ENCODE assay signal across 33 mouse cellular contexts in the genomic region with DNA sequence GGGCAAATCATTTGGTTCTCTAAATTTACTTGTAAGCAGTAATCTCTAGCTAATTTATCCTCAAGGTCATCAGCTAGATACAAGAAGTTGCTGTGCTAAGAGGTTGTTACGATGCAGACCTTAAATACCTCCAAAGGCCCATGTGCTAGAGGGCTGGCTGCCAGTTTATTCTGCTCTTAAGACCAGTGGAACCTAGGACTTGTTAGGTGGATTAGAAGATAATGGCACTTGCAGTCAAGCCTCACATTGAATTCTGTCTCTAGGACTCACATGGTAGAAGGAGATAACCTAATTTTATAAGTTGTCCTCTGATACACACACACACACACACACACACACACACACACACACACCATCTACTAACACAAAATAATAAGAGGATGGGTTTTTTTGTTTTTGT.
"Had no signal": no experiment of that assay in that cellular context is flagged by ENCODE, and none has a peak within 500 bp of the region (broad histone marks: within the 10 kb centered on the region; RNA-seq: fewer than 3 reads in every experiment).

No protein-coding gene starts in this region.

- ATAC-seq: hindbrain, embryonic 16.5 days; hindbrain, postnatal 0 days; inflammation-experienced regulatory T-cells, adult 6 months; intestine, embryonic 15.5 days; intestine, embryonic 16.5 days; intestine, postnatal 0 days had no signal

- H3K4me3 ChIP-seq: heart, embryonic 10.5 days; heart, embryonic 12.5 days; heart, embryonic 13.5 days; heart, embryonic 15.5 days; hindbrain, embryonic 10.5 days; hindbrain, embryonic 12.5 days; hindbrain, embryonic 13.5 days; hindbrain, embryonic 15.5 days; intestine, embryonic 15.5 days; kidney, embryonic 15.5 days; layer of hippocampus, adult 2 months had no signal

- H3K27me3 ChIP-seq: heart, embryonic 15.5 days; hindbrain, embryonic 12.5 days; hindbrain, embryonic 13.5 days; hindbrain, embryonic 15.5 days; intestine, embryonic 15.5 days; kidney, embryonic 15.5 days had no signal

- H3K36me3 ChIP-seq: heart, embryonic 10.5 days; heart, embryonic 12.5 days; heart, embryonic 13.5 days; heart, embryonic 15.5 days; hindbrain, embryonic 10.5 days; hindbrain, embryonic 12.5 days; hindbrain, embryonic 13.5 days; hindbrain, embryonic 15.5 days; intestine, embryonic 15.5 days; kidney, embryonic 15.5 days had no signal

- H3K4me1 ChIP-seq: heart, embryonic 10.5 days; heart, embryonic 12.5 days; heart, embryonic 13.5 days; heart, embryonic 15.5 days; hindbrain, embryonic 10.5 days; hindbrain, embryonic 12.5 days; hindbrain, embryonic 13.5 days; hindbrain, embryonic 15.5 days; intestine, embryonic 15.5 days; kidney, embryonic 15.5 days had no signal

- H3K9ac ChIP-seq: heart, embryonic 12.5 days; heart, embryonic 13.5 days; heart, embryonic 15.5 days; hindbrain, embryonic 12.5 days; hindbrain, embryonic 13.5 days; hindbrain, embryonic 14.5 days; hindbrain, embryonic 15.5 days; intestine, embryonic 15.5 days; kidney, embryonic 15.5 days had no signal

- H3K9me3 ChIP-seq: heart, embryonic 10.5 days; heart, embryonic 12.5 days; heart, embryonic 13.5 days; heart, embryonic 15.5 days; hindbrain, embryonic 10.5 days; hindbrain, embryonic 12.5 days; hindbrain, embryonic 13.5 days; hindbrain, embryonic 15.5 days; intestine, embryonic 15.5 days; kidney, embryonic 15.5 days had no signal

- H3K27ac ChIP-seq: heart, embryonic 10.5 days; heart, embryonic 13.5 days; heart, embryonic 15.5 days; hindbrain, embryonic 10.5 days; hindbrain, embryonic 12.5 days; hindbrain, embryonic 13.5 days; hindbrain, embryonic 14.5 days; hindbrain, embryonic 15.5 days; hindbrain, postnatal 0 days; intestine, embryonic 15.5 days; kidney, embryonic 15.5 days; kidney, postnatal 0 days; layer of hippocampus, adult 2 months had no signal

- DNase-seq: heart, postnatal 10 days; heart, postnatal 14 days; heart, postnatal 36 days; heart, postnatal 4 days; kidney, adult 11 months; kidney, adult 2 months; kidney, adult 8-10 months; kidney, adult 9 months; kidney, postnatal 10 days; kidney, postnatal 14 days; kidney, postnatal 25 days; kidney, postnatal 36 days; kidney, postnatal 4 days; layer of hippocampus, adult 9-11 months; layer of hippocampus, postnatal 36 days had no signal
